Mouse (Mus musculus): Measurements from ENCODE around the gene Zfp873.
"Not testable (repeated sequence)": the region's sequence is repeated elsewhere in the genome, so short reads cannot be mapped to it uniquely, and the experiment has no call there.

The Zfp873 gene

GRCm38 (mm10) chr10:82047597-82048459 lies at the start of gene Zfp873:
Zfp873 (plus strand) TSS chr10:82048123.
- peak; percentile 98 for DNase-seq (ENCODE audit: low read depth, low spot score)

- not testable (repeated sequence) for DNase-seq (ENCODE audit: low read depth, low spot score)
Observed at GRCm38 (mm10) chr10:82003209-82003608, 44.7 kb upstream of the Zfp873 start.

GRCm38 (mm10) chr10:82004822-82005221 lies 43.1 kb upstream of the Zfp873 start:
- peak; percentile 85 for DNase-seq (ENCODE audit: low read depth, low spot score)

GRCm38 (mm10) chr10:82042191-82042590 lies 5.7 kb upstream of the Zfp873 start:
- DNase-seq (ENCODE audit: low read depth, low spot score), result no peak

GRCm38 (mm10) chr10:82046603-82047002 lies 1.3 kb upstream of the Zfp873 start:
- peak; percentile 53 for DNase-seq (ENCODE audit: low read depth, low spot score)

GRCm38 (mm10) chr10:82048460-82048804 lies 509 bp downstream of the Zfp873 start:
- DNase-seq (ENCODE audit: low read depth, low spot score), result not testable (repeated sequence)

- peak; percentile 96 for DNase-seq (ENCODE audit: low read depth, low spot score)
Observed at GRCm38 (mm10) chr10:82082728-82083621, 35.1 kb downstream of the Zfp873 start, which contains the start of gene BC024063. BC024063 (plus strand) TSS chr10:82083353.

- not testable (repeated sequence) for DNase-seq (ENCODE audit: low read depth, low spot score)
Observed at GRCm38 (mm10) chr10:82083622-82083971, 35.7 kb downstream of the Zfp873 start.

All from R1 (cell line).